Mouse (Mus musculus): ENCODE measurements around the gene Bloc1s3.

DNA sequence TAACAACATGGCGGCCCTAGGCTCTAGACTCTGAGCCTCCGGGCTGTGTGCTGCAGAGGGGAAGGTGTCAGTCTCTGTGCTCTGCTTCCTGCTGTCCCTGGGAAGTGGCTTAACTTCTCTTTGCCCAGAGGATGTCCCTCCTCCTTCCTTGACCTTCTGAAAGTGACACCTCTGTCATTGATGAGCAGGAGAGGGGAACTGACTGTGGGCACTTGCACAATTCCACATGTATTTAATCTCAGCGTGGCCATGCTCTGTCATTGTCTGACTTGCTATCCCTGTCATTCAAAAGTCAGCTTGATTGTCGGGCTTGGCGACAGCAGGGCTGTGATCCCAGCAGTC is 12.0 kb downstream of the Bloc1s3 start:
- TF ChIP-seq POU5F1 (IDR thresholded peaks at IDR 0.05; ENCODE audit: borderline replicate concordance, low read length) (no peak), CTCF (conservative IDR thresholded peaks at IDR 0.05; ENCODE audit: low read length) (no peak), NANOG (IDR thresholded peaks at IDR 0.05; ENCODE audit: borderline replicate concordance, low read length) (no peak)

All from E14TG2a.4 (cell line).